Mouse (Mus musculus) heart, adult 2 months (tissue): ENCODE measurements at regions not wholly inside any gene's neighbourhood (a gene's known extent, or its start where the extent isn't known, plus 50 kb on each side); places are given as distances from the start of the nearest gene placed in this dataset.

Source experiments
- CTCF ChIP-seq: fragments of 200-600 bp; IDR thresholded peaks from 2 replicates; pipeline ENCODE4 v1.8.1; 2022; ENCODE audit warnings: antibody characterized with exemption, mild to moderate bottlenecking, moderate library complexity
- EP300 ChIP-seq: fragments of 200-500 bp; IDR thresholded peaks from 2 replicates; pipeline ENCODE4 v1.6.1; 2011; ENCODE audit warnings: low read depth, low read length, control low read depth; ENCODE audit not compliant: insufficient read depth
- POLR2A ChIP-seq: fragments of 200-500 bp; IDR thresholded peaks from 2 replicates; pipeline ENCODE4 v1.6.1; 2011; ENCODE audit warnings: mild to moderate bottlenecking, low read depth, low read length, control low read depth; ENCODE audit not compliant: insufficient read depth

- TF ChIP-seq CTCF (no peak), POLR2A (no peak), EP300 (no peak)
Observed at GRCm38 (mm10) chr6:31871766-31872165, 178.3 kb upstream of the 1700012A03Rik start.
